Mouse (Mus musculus) naive thymus-derived CD4-positive, alpha-beta T cell, adult 2 months (primary cell): ENCODE results near the gene Adcy9.

ENCODE experiments used
- DNase-seq: peaks from one replicate; pipeline ENCODE4 v3.0.0-alpha.2; 2011; ENCODE audit warnings: low read depth

Gene Adcy9

DNA sequence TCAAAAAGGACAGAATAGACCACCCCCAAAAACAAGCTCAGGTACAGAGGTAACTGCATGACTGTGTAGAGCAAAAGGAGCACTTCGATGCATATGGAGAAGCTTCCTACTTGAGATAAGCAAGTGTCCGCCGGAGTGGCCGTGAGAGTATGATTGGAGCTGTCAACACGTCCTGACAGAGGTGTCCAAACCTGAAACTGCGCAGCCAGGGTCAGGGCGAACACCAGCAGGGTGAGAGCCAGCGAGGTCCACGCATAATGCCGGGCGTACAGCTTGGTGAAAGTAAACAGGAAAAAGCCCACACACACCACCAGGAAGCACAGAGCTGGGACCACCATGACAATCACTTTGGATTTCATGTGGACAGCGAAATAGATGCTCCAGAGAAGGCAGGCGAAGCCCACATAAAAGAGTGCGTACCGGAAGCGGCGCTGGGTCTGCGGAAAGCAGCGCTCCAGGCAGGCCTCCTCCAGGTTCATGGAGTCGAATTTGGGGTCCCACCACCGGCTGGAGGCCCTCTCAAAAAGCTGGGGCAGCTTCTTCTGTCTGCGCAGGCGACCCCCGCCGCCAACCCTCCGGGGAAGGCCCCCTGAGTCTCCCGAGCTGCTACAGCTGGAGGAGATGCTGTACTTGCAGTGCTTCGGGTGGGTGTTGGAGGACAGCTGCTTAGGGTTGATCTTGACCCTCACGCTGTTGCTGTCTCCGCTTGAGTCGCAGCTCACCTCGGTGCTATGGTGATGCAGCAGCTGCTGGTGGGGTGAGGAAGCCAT, 1.3 kb downstream of the Adcy9 start:
- DNase-seq, result peak; percentile 7

DNA sequence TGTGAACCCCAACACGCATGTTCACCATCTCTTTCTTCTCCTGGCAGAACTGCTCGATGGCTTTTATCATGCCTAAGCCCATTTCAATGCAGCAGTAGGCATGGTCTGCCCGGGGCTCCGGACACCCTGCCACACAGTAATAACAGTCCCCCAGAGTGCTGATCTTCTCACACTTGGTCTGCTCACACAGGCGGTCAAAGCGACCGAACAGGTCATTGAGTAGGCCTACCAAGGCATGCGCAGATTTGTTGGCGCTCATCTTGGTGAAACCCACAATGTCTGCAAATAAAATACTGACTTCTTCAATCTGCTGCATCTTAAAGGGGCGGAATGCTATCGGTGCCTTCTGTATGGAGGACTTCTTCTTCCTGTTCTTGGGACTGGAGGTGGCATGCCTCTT, 2.2 kb downstream of the Adcy9 start:
- no peak for DNase-seq

DNA sequence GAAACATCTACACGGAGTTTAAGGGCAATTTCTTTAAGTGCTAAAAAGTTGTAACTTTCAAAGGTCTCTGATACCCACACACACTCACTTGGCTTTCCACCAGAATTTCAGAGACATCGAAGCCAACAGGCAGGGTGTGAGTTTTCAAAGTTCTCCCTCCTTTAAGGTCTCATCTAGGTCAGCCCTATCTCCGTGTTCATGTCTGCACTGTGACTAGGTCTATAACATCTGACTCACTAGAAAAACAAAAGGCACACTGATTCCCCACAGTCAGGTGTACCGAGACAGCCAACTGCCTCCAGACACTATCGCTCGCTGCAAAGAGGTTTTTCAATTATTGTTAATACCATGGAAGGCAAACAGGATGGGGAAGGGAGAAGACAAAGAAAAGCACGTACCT, 2.8 kb downstream of the Adcy9 start:
- no peak for DNase-seq

DNA sequence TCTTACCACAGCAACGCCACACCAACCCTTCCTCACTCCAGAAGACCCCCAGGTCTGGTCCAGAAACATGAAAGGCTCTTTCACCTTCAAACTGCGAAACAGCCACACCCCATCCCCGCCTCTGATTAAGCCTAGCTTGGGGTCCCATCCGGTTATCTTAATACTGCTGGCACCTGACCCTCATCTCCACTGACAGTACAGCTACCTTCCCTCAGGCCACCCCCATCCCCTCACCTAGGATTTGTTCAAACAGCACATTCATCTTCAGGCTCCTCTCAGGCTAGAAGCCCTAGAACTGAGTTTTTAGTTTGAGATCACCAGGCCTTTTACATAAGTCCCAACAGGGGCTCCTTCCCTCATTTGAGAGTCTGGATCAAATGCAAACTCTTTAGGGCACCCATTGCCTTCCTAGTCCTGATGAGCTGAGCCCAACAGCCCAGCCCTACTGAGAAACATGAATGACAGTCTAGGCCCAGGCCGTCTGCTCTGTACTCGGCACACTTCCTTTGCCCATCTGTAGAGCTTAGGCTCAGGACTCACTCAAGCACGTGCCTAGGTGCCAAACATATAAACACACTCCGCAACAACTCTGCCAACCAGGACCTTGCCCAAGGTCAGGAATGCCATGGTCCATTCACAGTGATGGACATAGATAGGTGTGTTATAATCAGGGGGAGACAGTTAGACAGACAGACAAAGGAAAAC, 5.3 kb downstream of the Adcy9 start:
- DNase-seq, result no peak

DNA sequence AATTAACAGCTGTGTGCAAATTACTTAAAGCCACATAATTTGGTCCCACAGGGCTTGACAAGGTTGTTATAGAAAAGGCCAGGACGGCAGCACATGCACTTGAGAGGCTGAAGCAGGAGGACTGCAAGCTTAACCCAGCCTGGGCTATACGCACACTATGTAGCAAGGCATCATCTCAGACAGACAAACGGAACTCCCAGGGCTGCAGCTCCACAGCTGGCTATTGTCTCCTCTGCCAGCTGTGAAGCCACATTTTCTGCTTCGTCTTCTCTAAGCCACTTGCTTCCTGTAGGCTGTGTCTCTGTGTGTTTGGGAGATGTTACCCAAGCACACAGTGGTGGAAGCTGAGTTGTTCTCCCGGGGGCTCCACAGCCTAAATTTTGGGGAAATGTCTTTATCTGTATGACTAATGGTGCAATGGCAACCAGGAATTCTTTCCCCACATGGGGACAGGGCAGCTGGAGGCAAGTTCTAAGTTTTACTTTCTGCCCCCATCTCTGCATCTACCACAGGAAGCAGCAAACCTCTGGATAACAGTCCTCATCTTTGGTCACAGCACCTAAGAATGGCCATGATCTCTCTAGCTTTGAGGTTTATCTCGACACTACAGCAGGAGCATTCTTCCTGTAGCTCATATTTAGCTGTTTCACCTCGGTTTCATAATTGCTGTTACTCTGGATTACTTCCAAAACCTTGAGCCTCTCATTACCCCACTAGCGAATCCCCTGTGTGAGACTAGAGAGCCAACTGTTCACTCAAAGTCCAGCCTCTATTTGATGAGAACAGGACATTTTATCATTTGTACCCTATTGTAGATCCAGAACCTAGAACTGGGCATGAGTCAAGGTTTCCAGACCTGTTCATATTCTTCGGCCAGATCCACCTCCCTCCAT, 6.1 kb downstream of the Adcy9 start:
- no peak for DNase-seq

DNA sequence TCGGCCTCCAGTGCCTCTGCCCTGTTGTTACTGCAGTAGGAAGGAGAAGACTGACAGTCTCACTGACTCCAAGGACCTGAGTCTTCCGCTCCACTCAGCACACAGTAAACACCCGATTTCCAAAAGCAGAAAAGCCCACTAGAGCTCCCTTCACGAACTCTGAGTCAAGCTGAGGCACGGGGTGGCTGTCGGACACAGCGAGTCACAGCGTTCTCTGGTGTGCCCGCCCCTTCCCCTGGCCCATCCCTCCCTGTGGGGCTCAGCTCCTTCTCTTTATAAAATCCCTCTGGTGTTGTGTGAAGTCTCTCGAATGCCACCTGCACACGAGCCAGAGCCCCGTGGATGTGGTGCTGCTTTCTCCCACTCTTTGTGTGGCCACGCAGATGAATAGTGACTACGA, 7.0 kb downstream of the Adcy9 start:
- no peak for DNase-seq

DNA sequence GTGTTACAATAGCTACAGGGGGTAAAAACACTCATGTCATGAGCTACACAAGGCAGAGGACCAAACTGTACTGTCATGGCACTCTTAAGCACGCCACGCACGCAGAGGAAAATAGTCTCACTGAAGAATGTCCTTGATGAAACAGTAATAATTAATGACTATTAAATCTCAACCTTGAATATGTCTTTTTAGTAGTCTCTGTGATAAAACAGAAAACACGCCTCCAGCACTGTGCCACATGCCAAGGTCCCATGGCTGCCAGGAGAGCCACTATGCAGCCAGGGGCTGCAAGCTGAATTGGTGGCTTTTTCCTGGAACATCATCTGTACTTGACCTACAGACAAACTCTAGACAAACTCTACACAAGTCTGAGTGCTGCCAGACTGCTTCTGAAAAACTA, 8.0 kb downstream of the Adcy9 start:
- no peak for DNase-seq

DNA sequence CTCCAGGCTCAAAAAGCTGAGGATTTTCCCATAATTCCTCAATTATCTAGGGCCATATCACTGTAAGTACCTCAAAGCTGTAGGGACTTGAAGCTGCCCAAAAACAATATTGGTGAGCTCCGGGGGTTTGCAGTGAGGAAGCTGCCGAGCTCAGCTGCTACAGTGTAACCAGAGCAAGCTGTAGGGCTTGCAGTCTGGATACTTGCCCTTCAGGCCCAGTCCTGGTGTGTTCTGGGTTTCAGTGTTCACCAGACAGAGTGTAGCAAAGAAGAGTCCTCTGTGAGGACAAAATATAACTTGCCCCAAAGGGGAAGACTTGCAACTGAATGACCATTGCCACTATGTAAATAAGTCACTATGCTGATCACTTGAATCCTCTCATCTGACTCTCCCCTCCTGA, 9.0 kb downstream of the Adcy9 start:
- no peak for DNase-seq

DNA sequence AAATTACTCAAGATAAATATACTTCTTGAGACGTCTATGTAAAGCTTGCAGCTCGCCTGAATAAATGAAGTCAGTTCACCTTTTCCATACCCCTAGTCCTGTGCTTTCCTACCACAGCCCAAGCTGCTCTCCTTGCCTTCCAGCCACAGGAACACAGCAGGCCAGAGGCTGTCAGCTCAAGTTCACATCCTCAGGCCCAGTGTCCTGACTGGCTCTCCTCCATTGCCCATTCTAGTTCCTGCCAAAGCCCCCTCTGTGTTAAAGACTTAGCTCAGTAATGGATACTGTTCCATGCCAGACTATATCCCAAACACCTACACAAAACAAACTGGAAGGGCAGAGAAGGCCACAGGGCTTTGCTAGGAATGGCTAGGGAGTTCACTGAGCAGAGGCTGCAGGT, 12.8 kb downstream of the Adcy9 start:
- no peak for DNase-seq

DNA sequence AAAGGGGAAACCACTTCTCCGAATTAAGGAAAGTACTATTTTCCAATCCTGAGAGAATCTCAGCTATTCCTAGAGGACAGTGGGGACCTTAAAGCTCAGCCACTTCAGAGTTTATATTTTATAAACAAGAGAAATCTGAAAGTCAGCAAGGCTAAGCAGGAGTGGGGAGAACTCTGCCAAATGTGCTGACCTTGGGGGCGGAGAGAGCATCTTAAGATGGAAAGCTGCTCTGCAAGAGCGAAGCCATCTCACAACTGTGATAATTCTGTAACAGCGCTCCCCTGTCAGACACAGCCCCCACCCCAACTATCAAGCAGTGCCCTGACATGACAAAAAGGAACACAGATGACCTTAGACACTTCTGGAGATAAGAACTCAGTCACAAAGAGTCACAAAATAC, 13.6 kb downstream of the Adcy9 start:
- DNase-seq, result no peak

DNA sequence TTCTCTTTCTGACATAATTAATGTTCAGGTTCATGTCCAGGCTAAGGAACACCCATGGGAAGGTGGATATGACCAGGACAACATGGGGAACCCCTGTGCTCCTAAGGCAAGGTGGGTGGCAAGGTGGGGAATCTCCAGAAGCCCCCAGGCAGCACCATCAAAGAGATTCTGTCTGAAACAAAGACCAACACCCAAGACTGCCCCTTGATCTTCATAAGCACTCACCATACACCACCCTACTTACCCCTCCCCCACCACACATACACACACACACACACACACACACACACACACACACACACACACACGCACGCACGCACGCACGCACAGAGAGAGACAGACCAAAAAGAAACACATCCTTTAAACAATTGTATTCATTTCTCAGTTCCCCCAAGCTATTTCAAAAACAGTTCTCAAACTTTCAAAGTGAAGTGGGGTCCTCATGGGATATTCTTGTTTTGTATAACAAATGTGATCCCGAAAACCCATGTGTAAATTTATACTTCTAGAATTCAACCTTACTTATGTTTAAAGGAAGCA, 14.2 kb downstream of the Adcy9 start:
- no peak for DNase-seq

DNA sequence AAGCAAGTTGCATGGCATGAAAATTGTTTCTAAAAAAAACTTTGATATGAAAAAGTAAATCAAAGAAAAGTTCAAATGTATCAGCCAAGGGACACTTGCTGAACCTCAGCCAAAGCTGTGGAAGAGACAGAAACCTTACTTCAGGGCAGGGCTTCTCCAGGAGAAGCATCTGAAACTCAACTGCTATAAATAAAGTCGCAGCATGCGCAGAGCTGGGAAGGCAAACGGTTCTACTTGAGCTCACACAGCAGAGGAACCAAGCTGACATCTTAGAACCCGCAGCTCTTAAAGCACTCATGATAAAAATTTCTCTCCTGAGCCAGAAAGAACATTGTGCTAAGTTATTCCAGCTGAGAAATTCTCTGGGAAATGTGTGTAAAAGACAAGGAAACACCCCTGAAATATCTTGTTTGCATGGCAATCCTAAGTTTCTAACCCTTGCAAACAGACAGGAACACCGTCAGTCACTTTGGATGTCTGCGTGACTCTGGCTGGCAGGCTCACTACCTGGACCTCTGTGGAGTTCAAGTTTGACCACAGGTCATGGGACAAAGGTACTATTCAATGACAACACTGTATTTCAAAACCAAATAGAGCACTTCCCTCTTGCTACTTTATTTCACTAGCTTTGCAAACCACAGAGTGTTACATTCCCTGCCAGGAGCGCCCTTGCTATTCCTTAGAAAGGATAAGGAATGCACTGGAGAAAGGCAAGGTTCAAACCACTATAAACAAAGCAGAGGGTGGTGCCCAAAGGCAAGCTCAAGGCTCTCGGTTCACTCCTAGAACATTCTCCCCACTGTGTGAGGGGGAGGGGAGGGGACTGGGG, 15.2 kb downstream of the Adcy9 start:
- no peak for DNase-seq

DNA sequence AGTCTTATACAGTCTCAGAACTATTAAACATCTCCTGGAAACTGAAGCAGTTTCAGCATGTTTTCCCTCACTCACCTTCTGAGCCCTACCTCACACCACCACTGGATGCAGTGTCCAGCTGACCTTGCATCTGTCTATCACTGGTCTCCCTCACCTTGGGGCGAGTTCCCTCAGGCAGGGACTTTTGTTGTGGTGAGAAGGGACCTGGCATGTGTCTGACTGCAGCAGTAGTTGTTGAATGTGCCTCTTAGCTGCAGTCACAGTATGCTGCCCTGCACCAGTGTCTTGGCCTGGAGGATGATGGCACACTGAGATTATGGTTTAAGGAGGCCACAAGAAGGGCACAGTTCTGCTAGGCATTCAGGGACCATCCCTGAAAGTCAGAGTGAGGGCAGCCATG, 19.2 kb downstream of the Adcy9 start:
- DNase-seq, result no peak

DNA sequence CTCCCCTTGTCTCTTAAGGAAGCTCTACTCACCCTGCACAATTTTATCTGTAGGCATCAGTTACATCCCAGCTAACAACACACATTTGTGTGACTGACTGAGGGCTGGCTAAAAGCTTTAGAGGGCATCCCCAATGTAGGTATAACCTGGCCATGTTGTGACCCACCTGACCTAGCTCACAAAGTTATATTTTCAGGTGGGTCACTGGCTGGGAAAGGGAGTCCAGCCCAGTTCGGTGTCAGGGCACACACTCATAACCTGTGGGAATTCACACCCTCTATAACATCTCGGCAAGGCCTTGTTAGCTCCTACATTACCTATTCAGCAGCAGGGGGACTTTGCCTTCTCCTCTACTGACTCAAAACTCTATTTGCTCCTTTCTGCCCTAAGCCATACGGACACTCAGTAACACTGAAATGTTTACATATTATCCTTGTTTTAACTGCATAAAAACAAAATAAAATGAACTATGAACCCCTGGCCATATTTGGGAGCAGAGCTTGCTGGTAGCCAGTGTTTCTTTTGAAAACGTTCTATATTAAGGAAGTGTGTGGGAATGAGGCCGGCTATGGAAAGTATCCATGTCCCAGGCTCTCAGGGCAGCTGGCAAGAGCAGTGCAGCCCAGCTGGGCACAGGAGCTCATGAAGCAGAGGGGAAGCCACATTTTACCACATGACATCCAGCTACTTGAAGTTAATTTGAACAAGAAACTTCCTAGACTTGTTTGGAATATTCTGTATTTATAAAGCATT, 20.7 kb downstream of the Adcy9 start:
- no peak for DNase-seq

DNA sequence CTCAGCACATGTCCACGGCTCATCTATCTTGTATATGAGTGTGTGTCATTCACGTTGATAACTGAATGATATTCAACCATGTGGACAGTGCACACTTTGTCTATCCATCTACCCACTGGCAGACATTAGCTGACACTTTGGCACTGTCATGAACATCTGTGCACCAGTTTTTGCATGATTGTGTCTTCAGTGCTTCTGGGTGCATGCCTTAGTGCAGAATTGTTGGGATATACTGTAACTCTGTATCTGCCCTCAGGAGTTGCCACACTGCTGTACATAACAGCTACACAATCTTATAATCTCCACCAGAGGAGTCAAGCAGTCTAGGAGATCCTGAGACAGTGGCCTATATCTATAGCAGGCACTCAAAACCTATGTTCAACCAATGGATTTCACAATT, 21.5 kb downstream of the Adcy9 start:
- no peak for DNase-seq

DNA sequence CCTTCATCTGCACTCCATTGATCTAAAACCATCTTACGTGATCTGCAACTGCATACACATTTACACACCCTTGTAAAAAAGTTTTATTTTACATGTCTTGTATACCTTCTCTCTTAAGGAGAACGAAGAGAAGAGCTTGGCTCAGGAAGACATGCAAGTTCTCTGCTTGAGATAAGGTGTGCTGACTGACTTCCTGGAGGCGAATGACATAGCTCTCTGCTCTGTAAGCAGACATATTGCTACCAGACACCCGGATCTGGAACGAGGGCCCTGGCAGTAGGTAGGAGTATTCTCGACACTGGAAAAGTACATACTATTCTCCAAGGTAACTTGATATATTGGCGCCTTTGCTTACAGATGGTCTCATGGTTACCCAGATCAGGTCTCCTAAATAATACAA, 22.7 kb downstream of the Adcy9 start:
- DNase-seq, result no peak

DNA sequence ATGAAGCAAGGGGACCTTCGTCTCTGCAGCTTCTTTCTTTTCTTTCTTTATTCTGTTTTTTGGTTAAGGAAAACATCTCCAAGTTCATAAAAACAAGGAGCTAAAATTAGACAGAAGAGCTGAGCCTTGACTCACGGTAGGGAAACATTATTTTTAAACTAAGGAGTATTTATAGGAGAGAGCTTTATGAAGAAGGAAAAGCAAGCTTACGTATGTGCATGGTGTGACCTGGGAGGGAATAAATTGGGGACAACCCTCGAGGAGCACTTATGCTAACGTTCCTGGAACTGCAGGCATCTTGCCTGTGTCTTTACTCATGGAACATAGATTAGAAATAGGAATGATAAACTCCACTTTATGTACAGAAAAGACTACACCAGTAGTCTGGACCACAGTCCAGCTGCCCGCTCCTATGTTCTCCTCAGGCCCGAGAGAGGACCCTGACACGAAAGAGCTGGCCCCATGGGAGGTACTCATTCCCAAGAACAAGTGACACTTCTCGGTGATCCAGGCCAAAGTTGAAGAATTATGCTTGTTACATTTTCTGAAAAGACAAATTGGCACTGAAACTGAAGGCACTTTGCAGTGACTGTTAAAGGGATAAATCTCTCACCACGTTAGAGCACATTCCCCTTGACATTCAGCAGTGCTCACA, 24.5 kb downstream of the Adcy9 start:
- DNase-seq, result no peak

DNA sequence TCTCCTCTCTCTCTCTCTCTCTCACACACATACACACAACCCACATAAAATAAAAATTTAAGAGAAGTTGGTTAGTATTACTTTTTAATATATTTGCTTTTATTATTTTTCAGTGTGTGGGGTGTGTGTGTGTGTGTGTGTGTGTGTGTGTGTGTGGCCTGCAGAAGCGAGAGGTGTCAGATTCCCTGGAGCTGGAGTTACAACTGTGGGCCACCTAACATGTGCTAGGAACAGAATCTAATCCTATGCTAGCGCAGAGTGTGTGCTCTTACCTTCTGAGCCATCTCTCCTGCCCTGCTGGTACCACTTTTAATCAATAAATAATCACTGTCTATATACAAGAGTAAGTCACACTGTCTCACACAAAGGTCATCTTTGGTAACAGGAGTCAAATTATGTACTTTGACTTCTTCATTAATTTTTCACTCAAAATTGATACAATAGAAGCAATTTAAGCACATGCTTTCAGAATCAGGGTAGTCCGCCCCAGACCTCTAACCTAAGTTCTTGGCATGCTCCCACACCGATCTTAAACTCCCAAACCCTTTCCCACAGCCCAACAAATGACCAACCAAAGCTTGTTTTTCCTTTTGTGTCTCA, 25.2 kb downstream of the Adcy9 start:
- no peak for DNase-seq

DNA sequence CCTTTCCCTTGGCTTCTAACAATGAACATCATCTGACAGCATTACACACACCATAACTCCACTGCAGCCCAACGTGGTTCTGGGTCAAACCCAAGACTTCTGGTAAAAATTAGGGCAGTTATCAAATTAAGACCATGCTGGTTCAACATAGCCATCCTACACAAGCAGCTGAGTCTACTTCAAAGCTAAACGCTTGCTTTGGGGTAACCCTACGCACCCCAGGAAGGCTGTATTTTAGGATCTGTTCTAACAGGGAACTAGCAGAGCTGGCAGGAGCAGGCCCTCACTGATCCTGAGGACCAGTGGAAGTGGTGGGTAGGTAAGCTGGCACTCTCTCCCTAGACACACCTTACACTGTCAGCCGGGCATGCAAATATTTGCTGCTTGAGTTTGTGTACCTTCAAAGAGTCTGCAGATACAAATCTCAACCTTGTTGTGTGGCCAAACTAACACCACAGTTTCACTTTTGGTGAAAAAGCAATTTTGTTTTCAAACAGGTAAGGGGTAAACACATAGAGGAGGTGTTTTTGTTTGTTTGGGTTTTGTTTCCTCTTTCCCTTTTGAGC, 36.7 kb downstream of the Adcy9 start:
- DNase-seq, result no peak

DNA sequence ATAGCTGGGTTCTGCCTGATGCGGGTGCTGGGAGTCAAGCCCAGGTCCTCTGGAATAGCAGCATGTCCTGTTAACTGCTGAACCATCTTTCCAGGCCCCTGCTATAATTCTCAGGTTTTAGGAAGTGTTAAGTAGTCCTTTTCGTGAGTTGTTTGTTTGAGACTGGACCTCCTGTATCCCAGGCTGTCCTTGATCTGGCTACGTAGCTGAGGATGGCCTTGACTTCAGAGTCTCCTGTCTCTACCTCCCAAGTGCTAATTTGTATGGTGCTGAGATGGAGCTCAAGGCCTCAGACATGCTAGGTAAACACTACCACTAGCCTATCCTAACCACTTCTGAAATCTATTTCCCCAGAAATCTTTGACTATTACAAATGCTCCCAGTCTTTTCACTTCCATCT, 37.9 kb downstream of the Adcy9 start:
- no peak for DNase-seq
